Mouse (Mus musculus) lung, postnatal 0 days (tissue): ENCODE measurements around the gene Apoe.

Source experiments
- CTCF ChIP-seq: IDR thresholded peaks from 2 replicates; pipeline ENCODE4 v1.5.1; 2016; ENCODE audit warnings: antibody characterized with exemption, mild to moderate bottlenecking
- EP300 ChIP-seq: IDR thresholded peaks from 2 replicates; pipeline ENCODE4 v1.6.1; 2016; ENCODE audit warnings: antibody characterized with exemption, mild to moderate bottlenecking, control low read depth

DNA sequence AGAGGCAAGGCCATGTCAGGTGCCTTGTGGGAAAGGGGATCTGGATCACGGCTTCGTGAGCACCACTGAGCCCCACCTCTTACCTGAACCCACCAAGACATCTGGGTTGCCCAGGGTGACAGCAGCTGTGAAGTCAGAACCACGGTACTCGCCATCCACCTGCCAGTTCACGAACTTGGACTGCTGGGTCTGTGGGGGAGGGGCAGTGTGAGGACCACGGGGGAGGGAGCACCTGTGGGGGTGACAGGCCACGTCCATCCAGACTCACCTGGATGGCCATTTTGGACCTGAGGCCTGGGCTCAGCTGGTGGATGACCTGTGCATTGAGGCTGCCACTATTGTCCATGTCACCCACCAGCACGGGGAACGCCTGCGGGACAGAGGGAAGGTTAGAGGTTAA is 11.7 kb upstream of the Apoe start:
- TF ChIP-seq EP300 = no peak
- TF ChIP-seq CTCF = no peak
